Mouse (Mus musculus) limb, embryonic 10.5 days (tissue): ENCODE results near the gene Olfr541. TPM values are rescaled to one million over a fixed set of nuclear protein-coding genes. Genes with fewer than 3 reads are reported as not detected.

ENCODE experiments used
- DNase-seq: peaks from one replicate; pipeline ENCODE4 v3.0.0-alpha.2; 2017; ENCODE audit warnings: low spot score
- H3K27ac ChIP-seq: fragments of 300-500 bp; sonication (generic); 2 replicates; pipeline ENCODE4 v1.5.1; 2016; ENCODE audit warnings: mild to moderate bottlenecking
- H3K27me3 ChIP-seq: fragments of 300-500 bp; sonication (generic); 2 replicates; pipeline ENCODE4 v1.6.1; 2016; ENCODE audit warnings: low read depth, mild to moderate bottlenecking; ENCODE audit not compliant: poor library complexity, severe bottlenecking
- H3K36me3 ChIP-seq: fragments of 300-500 bp; sonication (generic); 2 replicates; pipeline ENCODE4 v1.6.1; 2016; ENCODE audit warnings: mild to moderate bottlenecking, moderate library complexity
- H3K4me1 ChIP-seq: fragments of 300-500 bp; sonication (generic); 2 replicates; pipeline ENCODE4 v1.6.1; 2016
- H3K4me3 ChIP-seq: fragments of 300-500 bp; sonication (generic); 2 replicates; pipeline ENCODE4 v1.5.1; 2016; ENCODE audit warnings: mild to moderate bottlenecking, moderate library complexity
- H3K9me3 ChIP-seq: fragments of 300-500 bp; sonication (generic); replicated peaks from 2 replicates; pipeline ENCODE4 v1.6.1; 2016; ENCODE audit warnings: mild to moderate bottlenecking
- WGBS: fragments of 180-500 bp; shearing (Covaris S2); methylation state at CpG from one replicate; pipeline ENCODE4 v1.1.7; 2016; 5-methylcytosine and 5-hydroxymethylcytosine counted together
- polyA plus RNA-seq: library from polyadenylated mRNA; unstranded; fragments of >200 nt; fragmentation: Nextera tagmentation; extraction: Ambion mirVana; gene quantifications from 2 replicates; pipeline ENCODE4 v1.2.1, GENCODE M21; 2016

The Olfr541 gene
- polyA plus RNA-seq, 1 experiment from 2014 or later, result not detected

DNA sequence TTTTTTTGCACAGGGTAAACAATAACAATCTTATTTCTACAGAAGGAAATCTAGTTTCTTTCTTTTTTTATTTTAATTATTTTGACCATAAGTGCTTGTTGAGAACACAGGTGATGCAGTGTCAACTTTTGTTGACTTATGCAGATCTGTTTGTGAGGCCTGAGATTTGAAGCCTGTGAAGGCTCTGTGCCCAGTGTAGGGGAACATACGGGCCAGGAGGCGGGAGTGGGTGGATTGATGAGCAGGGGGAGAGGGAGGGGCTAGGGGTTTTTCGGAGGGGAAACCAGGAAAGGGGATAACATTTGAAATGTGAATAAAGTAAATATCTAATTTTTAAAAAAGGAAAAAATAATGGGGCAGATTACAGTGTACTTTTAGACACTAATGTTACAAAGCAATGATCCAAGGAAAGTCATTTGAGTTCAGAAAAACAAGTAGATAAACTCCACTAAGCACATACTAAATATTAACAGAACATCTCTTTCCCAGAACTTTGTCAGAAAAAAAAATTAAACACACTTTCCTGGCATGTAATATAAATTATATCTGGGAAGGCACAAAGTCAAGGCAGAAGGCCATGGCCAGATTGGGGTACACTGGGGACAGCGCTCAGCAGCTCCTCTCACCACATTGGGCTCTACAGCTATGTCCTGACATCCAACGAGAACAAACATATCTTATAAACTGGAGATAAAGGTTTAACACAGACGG, 51.2 kb downstream of the Olfr541 start:
- H3K27ac ChIP-seq, result no peak overlapping the region
- no peaks in the 10 kb centered on the region for H3K27me3 ChIP-seq
- H3K4me3 ChIP-seq, result no peak overlapping the region
- H3K36me3 ChIP-seq, result no peaks in the 10 kb centered on the region
- H3K4me1 ChIP-seq, result no peaks in the 10 kb centered on the region
- no peaks in the 10 kb centered on the region for H3K9me3 ChIP-seq
- WGBS, result 78% methylated on average over 6 of the region's 6 CpGs
- DNase-seq, result no peak

- 88% methylated on average over 3 of the region's 3 CpGs for WGBS
- H3K9me3 ChIP-seq, result no peaks in the 10 kb centered on the region
- no peaks in the 10 kb centered on the region for H3K4me1 ChIP-seq
- H3K4me3 ChIP-seq, result no peak overlapping the region
- no peak overlapping the region for H3K27ac ChIP-seq
- H3K27me3 ChIP-seq, result no peaks in the 10 kb centered on the region
- DNase-seq, result no peak
- no peaks in the 10 kb centered on the region for H3K36me3 ChIP-seq
Observed at GRCm38 (mm10) chr7:140748827-140749160, 51.7 kb downstream of the Olfr541 start.

DNA sequence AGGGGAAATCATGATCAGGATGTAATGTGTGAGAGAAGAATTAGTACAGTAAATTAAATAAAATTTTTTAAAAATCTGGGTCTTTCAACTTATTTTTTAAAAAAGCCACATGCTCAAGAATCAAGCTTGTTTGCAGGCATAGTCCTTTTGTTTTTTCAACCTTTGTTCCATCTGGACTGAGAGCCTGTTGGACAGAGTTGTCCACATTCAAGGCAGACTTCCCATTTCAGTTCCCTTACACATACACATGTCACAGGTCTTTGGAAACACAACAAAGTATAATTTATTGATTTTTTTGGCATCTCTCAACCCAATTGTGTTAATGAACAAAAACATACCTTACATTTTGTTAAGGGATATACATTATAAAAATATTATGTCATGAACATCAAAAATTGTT, 57.5 kb downstream of the Olfr541 start:
- H3K36me3 ChIP-seq, result no peaks in the 10 kb centered on the region
- no peak for DNase-seq
- H3K27ac ChIP-seq, result no peak overlapping the region
- no peaks in the 10 kb centered on the region for H3K4me1 ChIP-seq
- H3K4me3 ChIP-seq, result no peak overlapping the region
- no peaks in the 10 kb centered on the region for H3K27me3 ChIP-seq
- H3K9me3 ChIP-seq, result no peaks in the 10 kb centered on the region

Other genes with a start within 250 kb of the Olfr541 start
- gene Olfr533, start 233.9 kb upstream of the Olfr541 start, polyA plus RNA-seq, result not detected in 2 replicates
- not detected in 2 replicates for gene Olfr535, start 213.1 kb upstream of the Olfr541 start, polyA plus RNA-seq
- not detected in 2 replicates for gene Olfr536, start 189.9 kb upstream of the Olfr541 start, polyA plus RNA-seq
- not detected in 2 replicates for gene Olfr538, start 129.4 kb upstream of the Olfr541 start, polyA plus RNA-seq
- gene Olfr46, start 96.0 kb upstream of the Olfr541 start, polyA plus RNA-seq, result not detected in 2 replicates
- gene Olfr61, start 68.3 kb upstream of the Olfr541 start, polyA plus RNA-seq, result not detected in 2 replicates
- not detected in 2 replicates for gene Olfr53, start 50.8 kb upstream of the Olfr541 start, polyA plus RNA-seq
- gene Olfr539, start 37.3 kb upstream of the Olfr541 start, polyA plus RNA-seq, result not detected in 2 replicates
- gene Olfr45, start 15.3 kb upstream of the Olfr541 start, polyA plus RNA-seq, result 0.03 TPM in 1 of 2 replicates, not detected in the other
- 0.09 TPM in 2 replicates for gene Cyp2e1, start 66.5 kb downstream of the Olfr541 start, polyA plus RNA-seq
- gene Syce1, start 90.6 kb downstream of the Olfr541 start, polyA plus RNA-seq, result 0.10 and 0.23 TPM in 2 replicates
- gene Zfp941, start 124.9 kb downstream of the Olfr541 start, polyA plus RNA-seq, result 2.1 and 2.2 TPM in 2 replicates
- 0.75 and 0.95 TPM in 2 replicates for gene Urah, start 137.8 kb downstream of the Olfr541 start, polyA plus RNA-seq
- gene Scgb1c1, start 148.3 kb downstream of the Olfr541 start, polyA plus RNA-seq, result not detected in 2 replicates
- gene Odf3, start 150.5 kb downstream of the Olfr541 start, polyA plus RNA-seq, result not detected in 2 replicates
- gene Gm45785, start 159.1 kb downstream of the Olfr541 start, polyA plus RNA-seq, result not detected in 2 replicates
- gene Ric8a, start 159.7 kb downstream of the Olfr541 start, polyA plus RNA-seq, result 45.2 and 54.2 TPM in 2 replicates
- 23.0 and 26.1 TPM in 2 replicates for gene Bet1l, start 160.3 kb downstream of the Olfr541 start, polyA plus RNA-seq
- 353 and 364 TPM in 2 replicates for gene Psmd13, start 184.7 kb downstream of the Olfr541 start, polyA plus RNA-seq
- 25.4 and 27.6 TPM in 2 replicates for gene Sirt3, start 185.0 kb downstream of the Olfr541 start, polyA plus RNA-seq
- 0.49 TPM in 1 of 2 replicates, not detected in the other for gene Cox8b, start 203.2 kb downstream of the Olfr541 start, polyA plus RNA-seq
- 0.06 and 0.26 TPM in 2 replicates for gene Nlrp6, start 223.6 kb downstream of the Olfr541 start, polyA plus RNA-seq
- gene Pgghg, start 244.1 kb downstream of the Olfr541 start, polyA plus RNA-seq, result 11.4 and 15.4 TPM in 2 replicates